Mouse (Mus musculus) thymus, postnatal 0 days (tissue): Measurements from ENCODE around the gene Gm17019. TPM values are rescaled to one million over a fixed set of nuclear protein-coding genes. Genes with fewer than 3 reads are reported as not detected.
"Not testable (repeated sequence)": the region's sequence is repeated elsewhere in the genome, so short reads cannot be mapped to it uniquely, and the experiment has no call there.

Experiments
- DNase-seq: peaks from one replicate; pipeline ENCODE4 v3.0.0-alpha.2; 2015; ENCODE audit warnings: low spot score
- polyA plus RNA-seq: library from polyadenylated mRNA; unstranded; fragments of >200 nt; fragmentation: Nextera tagmentation; extraction: Ambion mirVana; gene quantifications from 2 replicates; pipeline ENCODE4 v1.2.1, GENCODE M21; 2015

The Gm17019 gene
- polyA plus RNA-seq, 1 experiment from 2014 or later, result not detected

DNA sequence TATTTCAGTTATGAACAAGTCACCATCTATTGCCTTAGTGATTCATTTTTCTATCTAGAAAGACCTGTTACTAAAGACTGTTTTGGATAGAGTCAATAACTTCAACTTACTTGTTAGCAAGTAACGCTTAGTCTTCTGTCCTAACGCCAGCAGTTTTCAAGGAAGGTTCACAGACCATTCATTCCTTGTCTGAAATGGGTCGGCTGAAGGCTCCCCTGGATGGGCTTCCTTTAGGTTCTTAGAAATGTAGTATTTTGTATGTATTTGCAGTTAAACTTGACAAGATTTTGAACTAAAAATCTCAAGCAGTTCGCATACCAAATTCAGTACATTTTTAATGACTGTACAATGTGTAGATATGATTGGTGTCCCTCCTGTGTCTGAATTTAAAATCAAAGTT lies 35.2 kb downstream of the Gm17019 start:
- not testable (repeated sequence) for DNase-seq

DNA sequence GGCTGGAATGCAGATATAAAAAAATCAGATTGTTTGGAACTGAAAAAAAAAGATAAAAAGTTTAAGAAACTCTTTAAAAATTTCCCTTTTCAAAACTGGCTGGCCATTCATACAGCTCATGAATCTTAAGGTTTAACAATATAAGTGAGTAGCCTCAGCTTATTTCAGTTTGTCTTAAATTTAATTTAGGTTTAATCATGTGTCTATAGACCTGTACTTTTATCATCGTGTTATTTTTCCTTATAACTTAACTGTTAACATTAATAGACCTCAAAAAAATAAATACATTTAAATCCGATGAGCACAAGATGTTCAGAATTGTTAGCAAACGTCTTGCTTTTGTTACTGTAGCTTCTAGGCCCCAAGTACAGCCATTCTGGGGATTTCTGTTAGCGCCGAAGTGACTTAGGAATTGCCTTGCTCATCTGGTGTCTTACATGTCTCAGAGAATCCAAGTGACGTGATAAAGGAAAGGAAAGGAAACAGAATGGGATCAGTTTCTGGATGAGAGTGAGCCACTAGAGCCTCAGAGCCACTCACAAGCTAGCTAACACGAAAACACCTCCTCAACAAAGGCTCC lies 36.0 kb downstream of the Gm17019 start:
- DNase-seq, result not testable (repeated sequence)

DNA sequence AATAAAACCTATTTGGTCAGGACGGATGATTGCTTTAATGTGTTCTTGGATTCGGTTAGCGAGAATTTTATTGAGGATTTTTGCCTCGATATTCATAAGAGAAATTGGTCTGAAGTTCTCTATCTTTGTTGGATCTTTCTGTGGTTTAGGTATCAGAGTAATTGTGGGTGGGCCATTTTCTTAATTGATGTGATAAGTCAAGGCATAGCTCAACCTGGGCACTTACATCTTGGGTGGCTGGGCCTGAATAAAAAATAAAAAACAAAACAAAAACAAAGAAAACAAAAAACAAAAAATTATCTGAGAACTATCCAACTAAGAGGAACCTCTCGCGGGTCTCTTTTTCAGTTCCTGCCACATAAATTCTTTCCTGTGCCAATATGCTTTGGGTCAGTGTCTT lies 38.7 kb downstream of the Gm17019 start:
- not testable (repeated sequence) for DNase-seq

DNA sequence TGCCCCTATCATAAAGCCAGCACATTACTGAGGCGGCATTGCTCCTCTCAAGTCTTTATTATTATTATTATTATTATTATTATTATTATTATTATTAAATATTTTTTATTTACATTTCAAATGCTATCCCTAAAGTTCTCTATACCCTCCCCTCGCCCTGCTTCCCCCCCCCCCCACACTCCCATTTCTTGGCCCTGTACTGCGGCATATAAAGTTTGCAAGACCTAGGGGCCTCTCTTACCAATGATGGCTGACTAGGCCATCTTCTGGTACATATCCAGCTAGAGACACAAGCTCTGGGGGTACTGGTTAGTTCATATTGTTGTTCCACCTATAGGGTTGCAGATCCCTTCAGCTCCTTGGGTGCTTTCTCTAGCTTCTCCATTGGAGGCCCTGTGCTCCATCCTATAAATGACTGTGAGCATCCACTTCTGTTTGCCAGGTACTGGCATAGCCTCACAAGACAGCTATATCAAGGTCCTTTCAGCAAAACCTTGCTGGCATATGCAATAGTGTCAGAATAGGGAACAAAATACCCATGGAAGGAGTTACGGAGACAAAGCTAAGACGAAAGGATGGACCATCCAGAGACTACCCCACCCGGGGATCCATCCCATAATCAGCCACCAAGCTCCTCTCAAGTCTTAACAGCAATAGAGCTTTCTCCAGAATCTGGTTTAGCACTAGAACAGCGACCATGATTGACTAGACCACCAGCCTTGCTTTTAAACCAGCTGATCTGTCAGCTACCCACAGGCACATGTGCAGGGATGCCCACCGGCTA lies 42.2 kb downstream of the Gm17019 start:
- DNase-seq, result not testable (repeated sequence)

DNA sequence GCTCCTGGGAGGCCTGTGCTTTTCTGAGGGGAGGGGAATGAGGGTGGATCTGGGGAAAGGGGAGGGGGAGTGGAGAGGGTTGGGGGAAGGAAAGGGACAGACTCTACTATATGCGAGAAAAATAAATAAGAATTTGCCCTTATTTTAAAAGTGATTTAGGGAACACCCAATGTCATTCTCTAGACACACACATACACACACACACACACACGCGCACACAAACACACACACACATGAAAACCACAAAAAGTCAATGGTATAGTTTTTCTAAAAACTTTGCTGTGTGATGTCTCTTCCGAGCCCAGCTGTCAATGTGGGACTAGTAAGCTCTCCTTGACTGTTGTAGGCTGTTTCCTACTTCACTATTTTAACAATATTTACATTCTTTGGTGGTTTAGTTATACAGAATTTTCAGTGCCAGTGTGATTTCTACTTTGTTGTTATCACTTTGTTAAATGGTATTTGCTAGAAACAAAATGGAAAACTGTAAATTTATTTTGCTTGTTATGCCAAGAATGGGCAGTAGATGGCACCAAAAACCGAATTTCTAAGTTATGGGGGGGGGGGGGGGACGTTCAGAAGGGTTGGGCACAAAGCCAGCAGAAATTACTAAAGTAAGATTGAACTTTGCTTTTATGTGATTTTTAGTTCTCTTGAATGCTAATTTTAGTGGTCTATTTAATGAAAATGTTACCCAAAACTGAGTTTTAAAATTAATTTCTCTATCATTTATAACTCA lies 46.0 kb downstream of the Gm17019 start:
- not testable (repeated sequence) for DNase-seq

Other genes with a start within 250 kb of the Gm17019 start
- gene Gm9758, start 118.1 kb downstream of the Gm17019 start, polyA plus RNA-seq, result not detected in 2 replicates
- not detected in 2 replicates for gene Speer4e, start 94.6 kb downstream of the Gm17019 start, polyA plus RNA-seq
- 0.18 TPM in 1 of 2 replicates, not detected in the other for gene Gm10354, start 54.1 kb downstream of the Gm17019 start, polyA plus RNA-seq